In genomic region chr10:42950252-42950751, GRCm38 (mm10) we compare ENCODE assay signal across 8 mouse cellular contexts.
DNase-seq lines count a peak whose midpoint lies in the region; ATAC-seq and TF ChIP-seq lines count a peak whose summit lies in the region.

No protein-coding gene starts in this region.

- no peak overlapping the region for H3K4me3 ChIP-seq in liver, adult 2 months (ENCODE audit: insufficient read depth, low read depth, low read length)
- no peak overlapping the region for H3K4me3 ChIP-seq in stomach, embryonic 14.5 days (ENCODE audit: low read depth, low read length)

- TF ChIP-seq POLR2A in liver, adult 2 months (IDR thresholded peaks at IDR 0.05; ENCODE audit: extremely low read depth, insufficient read depth, low read length): no peak

- no peaks in the 10 kb centered on the region for H3K36me3 ChIP-seq in liver, adult 2 months (ENCODE audit: control insufficient read depth, insufficient read depth, low read length)
- no peaks in the 10 kb centered on the region for H3K36me3 ChIP-seq in stomach, embryonic 14.5 days (ENCODE audit: control insufficient read depth, insufficient read depth, low read length)

- TF ChIP-seq CTCF in liver, adult 2 months (IDR thresholded peaks at IDR 0.05; ENCODE audit: low read depth, low read length): no peak

- H3K27ac ChIP-seq in liver, adult 2 months (replicated peaks; ENCODE audit: insufficient read depth, low read depth, low read length): no peak overlapping the region
- H3K27ac ChIP-seq in stomach, embryonic 14.5 days (ENCODE audit: low read length): no peak overlapping the region; the same call in 1 of the 2 replicates

- intact Hi-C loops in left cerebral cortex, postnatal 25 days (cut with DNase I): loop anchor here (10.0 kb wide), 1 partner anchor 504 kb away; no protein-coding TSS in a partner anchor

- H3K27me3 ChIP-seq in liver, adult 2 months (ENCODE audit: control insufficient read depth, insufficient read depth, low read length): no peaks in the 10 kb centered on the region
- H3K27me3 ChIP-seq in stomach, embryonic 14.5 days (ENCODE audit: control insufficient read depth, insufficient read depth, low read length): no peaks in the 10 kb centered on the region

- H3K4me1 ChIP-seq in liver, adult 2 months (ENCODE audit: control insufficient read depth, insufficient read depth, low read length): no peaks in the 10 kb centered on the region
- peaks cover 16% of the 10 kb centered on the region for H3K4me1 ChIP-seq in stomach, embryonic 14.5 days (ENCODE audit: control insufficient read depth, insufficient read depth, low read length)

- no peaks in the 10 kb centered on the region for H3K79me2 ChIP-seq in liver, adult 2 months (ENCODE audit: control insufficient read depth, insufficient read depth, low read length)

- ATAC-seq in granulocyte monocyte progenitor cell, adult 5-6 weeks (replicated peaks; ENCODE audit: poor library complexity, severe bottlenecking): peak; percentile 42
- peak; percentile 69; the same call in 1 of the 2 replicates for ATAC-seq in stomach, embryonic 14.5 days (ENCODE audit: insufficient number of reproducible peaks, insufficient read depth, low FRiP score, low read depth)

- peak overlapping the region; percentile 35 for H3K4me2 ChIP-seq in stomach, embryonic 14.5 days (replicated peaks; ENCODE audit: low read depth, low read length)

- no peak overlapping the region for H3K9ac ChIP-seq in liver, adult 2 months (ENCODE audit: low read depth, low read length)
- H3K9ac ChIP-seq in stomach, embryonic 14.5 days (replicated peaks; ENCODE audit: low read depth, low read length): no peak overlapping the region

- WGBS in liver, adult 2 months: 5% methylated on average over 7 of the region's 8 CpGs
- 1% methylated on average over 7 of the region's 8 CpGs for WGBS in stomach, embryonic 14.5 days

- no peaks in the 10 kb centered on the region for H3K9me3 ChIP-seq in stomach, embryonic 14.5 days (ENCODE audit: control insufficient read depth, low read depth, low read length)

- peak; percentile 21 for DNase-seq in 416B (ENCODE audit: low read depth)
- peak; percentile 66 for DNase-seq in MN1 (ENCODE audit: low spot score)
- peak; percentile 42 for DNase-seq in liver, adult 2 months (ENCODE audit: extremely low read depth, low read depth, low spot score)
- DNase-seq in right cerebral cortex, postnatal 10 days (ENCODE audit: low spot score in 2 of 2): no peak
- DNase-seq in left cerebral cortex, postnatal 25 days (ENCODE audit: low spot score in 2 of 2): no peak
- DNase-seq in cerebellum, adult 9-11 months: no peak

Comparison
In these comparisons a context has a peak if more than half of its experiments do, and no peak if none do; other contexts are left out.
1. DNase-seq: peak in 416B (single experiment), MN1 (single experiment) and liver, adult 2 months (single experiment); none in right cerebral cortex, postnatal 10 days (0 of 2), left cerebral cortex, postnatal 25 days (0 of 2) and cerebellum, adult 9-11 months (single experiment).